Mouse (Mus musculus): ENCODE measurements at regions not wholly inside any gene's neighbourhood (a gene's known extent, or its start where the extent isn't known, plus 50 kb on each side); places are given as distances from the start of the nearest gene placed in this dataset.

DNA sequence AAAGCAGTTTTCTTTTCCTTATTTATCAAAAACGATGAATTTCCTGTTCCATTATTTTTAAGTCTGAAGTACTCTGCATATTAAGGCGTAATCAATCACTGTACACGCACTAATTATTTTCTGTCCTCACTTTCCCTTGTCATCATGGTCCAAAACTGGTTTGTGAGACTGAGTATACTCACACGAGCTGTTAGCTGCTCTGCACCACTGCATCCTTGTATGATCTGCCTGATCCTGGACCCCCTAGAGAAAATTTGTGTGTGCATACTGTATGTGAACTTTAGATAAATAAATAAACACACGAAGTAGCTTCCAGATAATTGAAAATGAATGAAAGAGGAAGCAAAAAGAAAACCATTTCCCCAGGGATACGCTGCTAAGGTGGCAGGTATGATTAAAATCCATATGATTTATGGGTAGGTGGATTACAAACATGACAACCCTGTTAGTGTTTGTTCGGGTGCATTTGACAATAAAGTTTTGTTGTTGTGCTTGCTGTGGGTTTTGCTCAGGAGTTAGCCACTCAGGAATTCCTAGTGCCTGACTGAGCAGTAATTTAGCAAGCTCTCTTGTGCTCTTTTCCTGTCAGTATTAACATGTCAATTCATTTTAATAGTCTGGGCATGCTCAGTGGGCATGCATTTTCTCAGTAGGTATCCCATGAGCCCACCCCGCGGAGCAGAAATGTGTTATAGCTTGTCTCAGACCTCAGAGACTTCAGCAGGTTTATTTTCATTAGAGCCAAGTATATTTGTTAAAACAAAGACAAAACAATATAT lies 666.6 kb upstream of the Zeb2 start:
- H3K9me3 ChIP-seq, result no peaks in the 10 kb centered on the region
- H3K4me1 ChIP-seq, result peaks cover 17% of the 10 kb centered on the region
- H3K4me3 ChIP-seq, result no peak overlapping the region
- H3K27me3 ChIP-seq (replicated peaks; ENCODE audit: low read depth, poor library complexity, severe bottlenecking), result no peaks in the 10 kb centered on the region
- no peak for DNase-seq (ENCODE audit: low spot score)
- 78% methylated on average over 9 of the region's 9 CpGs for WGBS
- H3K27ac ChIP-seq (replicated peaks), result no peak overlapping the region
- H3K36me3 ChIP-seq (replicated peaks), result no peaks in the 10 kb centered on the region

GRCm38 (mm10) chr2:45777466-45777865 lies 660.3 kb upstream of the Zeb2 start:
- 90% methylated on average over 7 of the region's 7 CpGs for WGBS
- no peak for DNase-seq (ENCODE audit: low spot score)
- Histone ChIP-seq H3K36me3 (replicated peaks) (no peaks in the 10 kb centered on the region), H3K27me3 (replicated peaks; ENCODE audit: low read depth, poor library complexity, severe bottlenecking) (no peaks in the 10 kb centered on the region), H3K27ac (replicated peaks) (no peak overlapping the region), H3K4me3 (no peak overlapping the region), H3K4me1 (peaks cover 8% of the 10 kb centered on the region; the same call in 1 of the 2 replicates), H3K9me3 (no peaks in the 10 kb centered on the region)

DNA sequence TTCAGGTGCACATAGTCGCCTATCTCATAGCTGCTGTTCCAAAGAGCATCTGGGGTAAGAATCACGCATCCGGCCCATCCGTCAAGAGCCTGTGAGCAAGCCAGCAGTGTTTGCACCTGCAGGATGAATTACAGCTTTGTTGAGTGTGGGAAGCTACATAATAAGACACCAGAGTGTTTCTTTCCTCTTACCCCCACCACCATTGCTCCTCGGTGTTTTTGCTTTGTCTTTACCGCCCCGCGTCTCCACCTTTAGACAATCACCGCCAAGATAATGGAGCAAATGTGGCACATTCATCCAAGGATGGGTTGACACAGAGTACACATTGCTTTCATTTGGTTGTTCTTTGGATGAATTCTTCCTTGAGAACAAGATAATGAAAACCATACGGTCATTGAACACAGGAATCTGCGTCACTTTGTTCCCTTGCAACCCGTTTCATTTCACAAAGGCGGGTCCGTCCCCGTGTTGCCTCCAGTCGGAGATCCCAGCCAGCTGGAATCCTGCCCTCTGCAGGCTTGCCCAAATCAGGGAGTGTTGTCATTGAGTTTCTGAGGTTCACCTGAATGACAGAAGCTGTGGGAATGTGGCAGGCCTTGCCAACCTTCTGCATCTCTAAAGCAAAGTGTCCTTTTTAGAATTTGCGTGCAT lies 659.4 kb upstream of the Zeb2 start:
- 45% methylated on average over 17 of the region's 17 CpGs for WGBS
- Histone ChIP-seq H3K9me3 (no peaks in the 10 kb centered on the region), H3K36me3 (replicated peaks) (no peaks in the 10 kb centered on the region), H3K27ac (replicated peaks) (peak overlapping the region; percentile 51), H3K4me1 (peaks cover 8% of the 10 kb centered on the region; the same call in 1 of the 2 replicates), H3K4me3 (no peak overlapping the region), H3K27me3 (replicated peaks; ENCODE audit: low read depth, poor library complexity, severe bottlenecking) (no peaks in the 10 kb centered on the region)
- peak; percentile 60 for DNase-seq (ENCODE audit: low spot score)

DNA sequence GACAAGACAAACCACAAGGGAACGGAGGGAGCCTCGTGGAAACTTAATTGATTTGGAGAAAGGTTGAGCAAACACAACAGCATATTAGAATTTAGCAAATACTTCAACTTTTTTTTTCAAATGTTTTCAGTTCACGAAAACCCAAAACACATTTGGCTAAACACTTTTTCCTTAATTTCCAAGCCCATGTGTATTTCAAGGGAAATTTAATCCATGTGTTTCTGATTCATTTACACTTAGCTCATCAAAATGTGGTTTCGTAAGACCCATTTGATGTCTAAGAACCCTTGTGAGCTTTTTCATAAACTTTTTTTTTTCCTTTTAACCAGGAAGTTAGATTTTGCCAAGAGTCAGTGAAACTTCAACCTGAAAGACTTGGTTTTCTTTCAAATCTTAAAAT lies 658.5 kb upstream of the Zeb2 start:
- Histone ChIP-seq H3K27ac (replicated peaks) (no peak overlapping the region), H3K27me3 (replicated peaks; ENCODE audit: low read depth, poor library complexity, severe bottlenecking) (no peaks in the 10 kb centered on the region), H3K4me3 (no peak overlapping the region), H3K36me3 (replicated peaks) (no peaks in the 10 kb centered on the region), H3K4me1 (peaks cover 8% of the 10 kb centered on the region; the same call in 1 of the 2 replicates), H3K9me3 (no peaks in the 10 kb centered on the region)
- no peak for DNase-seq (ENCODE audit: low spot score)
- 74% methylated on average over 4 of the region's 4 CpGs for WGBS

DNA sequence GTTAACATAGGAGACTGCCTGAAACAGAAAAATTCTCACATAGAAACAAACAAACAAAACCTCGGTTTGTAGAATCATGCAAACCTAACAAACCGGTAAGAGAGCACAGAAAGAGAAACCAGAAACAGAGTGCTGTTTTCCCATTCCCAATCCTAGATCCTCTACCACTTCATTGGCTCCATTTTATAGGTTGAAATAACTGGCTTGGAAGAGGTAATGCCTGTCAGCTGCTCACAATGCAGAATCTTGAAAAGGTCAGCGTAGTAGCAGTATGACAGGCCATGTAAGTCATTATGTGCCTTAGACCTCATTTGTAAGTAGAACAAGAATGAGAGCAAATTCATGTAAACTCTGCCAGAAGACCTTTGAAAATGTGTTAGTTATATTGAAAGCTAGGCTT lies 657.2 kb upstream of the Zeb2 start:
- Histone ChIP-seq H3K4me1 (peaks cover 8% of the 10 kb centered on the region; the same call in 1 of the 2 replicates), H3K4me3 (no peak overlapping the region), H3K27me3 (replicated peaks; ENCODE audit: low read depth, poor library complexity, severe bottlenecking) (no peaks in the 10 kb centered on the region), H3K9me3 (no peaks in the 10 kb centered on the region), H3K27ac (replicated peaks) (no peak overlapping the region), H3K36me3 (replicated peaks) (no peaks in the 10 kb centered on the region)
- 81% methylated on average over 3 of the region's 3 CpGs for WGBS
- no peak for DNase-seq (ENCODE audit: low spot score)

- whole genome bisulfite sequencing, result 67% methylated on average over 1 of the region's 1 CpGs
- H3K4me3 ChIP-seq, result no peak overlapping the region
- no peaks in the 10 kb centered on the region for H3K9me3 ChIP-seq
- DNase-seq (ENCODE audit: low spot score), result no peak
- no peaks in the 10 kb centered on the region for H3K36me3 ChIP-seq (replicated peaks)
- H3K27me3 ChIP-seq (replicated peaks; ENCODE audit: low read depth, poor library complexity, severe bottlenecking), result no peaks in the 10 kb centered on the region
- no peak overlapping the region for H3K27ac ChIP-seq (replicated peaks)
- H3K4me1 ChIP-seq, result no peaks in the 10 kb centered on the region
These were observed 640.0 kb upstream of the Zeb2 start for GRCm38 (mm10) chr2:45757176-45757575.

GRCm38 (mm10) chr2:45756395-45756794 lies 639.2 kb upstream of the Zeb2 start:
- no peak for DNase-seq (ENCODE audit: low spot score)
- no peaks in the 10 kb centered on the region for H3K36me3 ChIP-seq (replicated peaks)
- 84% methylated on average over 3 of the region's 3 CpGs for WGBS
- H3K4me3 ChIP-seq, result no peak overlapping the region
- H3K9me3 ChIP-seq, result no peaks in the 10 kb centered on the region
- H3K27ac ChIP-seq (replicated peaks), result no peak overlapping the region
- no peaks in the 10 kb centered on the region for H3K27me3 ChIP-seq (replicated peaks; ENCODE audit: low read depth, poor library complexity, severe bottlenecking)
- H3K4me1 ChIP-seq, result no peaks in the 10 kb centered on the region

- no peak for DNase-seq (ENCODE audit: low spot score)
- WGBS, result 81% methylated on average over 2 of the region's 2 CpGs
- no peaks in the 10 kb centered on the region for H3K9me3 ChIP-seq
- H3K27me3 ChIP-seq (replicated peaks; ENCODE audit: low read depth, poor library complexity, severe bottlenecking), result no peaks in the 10 kb centered on the region
- no peaks in the 10 kb centered on the region for H3K36me3 ChIP-seq (replicated peaks)
- no peak overlapping the region for H3K4me3 ChIP-seq
- H3K27ac ChIP-seq (replicated peaks), result no peak overlapping the region
- H3K4me1 ChIP-seq, result no peaks in the 10 kb centered on the region
These were observed 634.6 kb upstream of the Zeb2 start for GRCm38 (mm10) chr2:45751746-45752145.

DNA sequence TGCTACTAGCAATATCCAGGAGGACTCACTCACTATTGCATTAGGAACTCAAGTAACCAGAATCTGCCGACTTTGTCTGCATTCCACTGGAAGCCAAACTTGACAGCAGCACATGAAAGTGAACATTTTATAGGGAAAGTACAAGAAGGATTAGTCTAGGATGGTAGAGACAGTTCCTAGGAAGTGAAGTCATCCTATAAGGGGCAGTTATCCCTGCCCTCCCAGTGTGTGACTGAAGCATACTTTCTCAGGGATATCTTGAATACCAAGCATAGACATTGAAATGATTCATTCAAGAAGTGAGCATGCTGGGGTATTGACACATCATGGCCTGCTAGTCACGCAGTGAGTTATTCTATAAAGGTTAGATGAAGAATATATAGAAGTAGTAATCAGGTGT lies 632.2 kb upstream of the Zeb2 start:
- no peak for DNase-seq (ENCODE audit: low spot score)
- H3K9me3 ChIP-seq, result no peaks in the 10 kb centered on the region
- H3K27ac ChIP-seq (replicated peaks), result no peak overlapping the region
- no peaks in the 10 kb centered on the region for H3K36me3 ChIP-seq (replicated peaks)
- H3K4me1 ChIP-seq, result no peaks in the 10 kb centered on the region
- 89% methylated on average over 2 of the region's 2 CpGs for WGBS
- no peaks in the 10 kb centered on the region for H3K27me3 ChIP-seq (replicated peaks; ENCODE audit: low read depth, poor library complexity, severe bottlenecking)
- H3K4me3 ChIP-seq, result no peak overlapping the region

DNA sequence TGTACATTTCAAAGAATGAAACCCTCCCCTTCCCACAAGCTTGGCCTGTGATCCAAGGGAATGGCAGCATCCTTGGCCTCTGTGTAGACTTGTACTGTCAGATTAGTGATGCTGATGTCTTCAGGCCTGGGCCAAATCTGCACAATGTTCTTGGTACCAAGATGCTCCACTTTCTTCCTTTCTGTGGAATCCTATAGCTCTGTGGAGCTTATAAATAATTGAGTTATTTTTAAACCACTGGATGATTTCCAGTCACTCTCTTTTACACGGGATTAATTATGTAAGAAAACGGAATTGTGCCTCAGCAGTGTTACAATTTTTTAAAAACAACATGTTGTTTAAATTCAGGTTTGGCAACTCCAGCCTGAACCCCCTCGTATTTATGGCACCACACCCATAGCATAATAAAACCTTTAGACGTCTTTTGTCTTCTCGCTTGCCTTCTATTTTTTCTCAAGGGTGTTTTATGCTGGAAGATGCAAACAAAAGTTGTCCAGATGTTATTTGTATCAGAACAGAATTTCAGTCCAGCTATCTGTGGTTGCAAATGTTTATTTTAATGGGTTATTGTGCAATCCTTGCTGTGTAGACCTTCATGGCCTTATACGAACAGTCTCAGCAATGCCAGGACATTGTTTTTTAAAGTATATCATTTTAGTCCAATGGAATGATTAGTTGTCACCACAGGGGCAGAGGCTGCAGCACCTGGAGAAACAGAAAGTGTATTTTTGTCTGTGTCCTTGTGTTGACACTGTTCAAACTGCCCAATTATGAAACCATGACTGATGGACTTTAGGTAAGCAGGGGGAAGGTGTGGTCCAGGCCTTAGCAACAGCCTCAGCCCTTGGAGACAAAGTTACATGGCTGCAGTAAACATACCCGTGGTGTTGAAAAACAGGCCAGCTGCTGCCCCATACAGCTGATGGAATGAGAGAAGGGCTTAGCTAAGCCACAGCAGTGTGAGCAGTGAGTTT lies 630.4 kb upstream of the Zeb2 start:
- H3K9me3 ChIP-seq, result no peaks in the 10 kb centered on the region
- 80% methylated on average over 7 of the region's 7 CpGs for WGBS
- no peaks in the 10 kb centered on the region for H3K4me1 ChIP-seq
- DNase-seq (ENCODE audit: low spot score), result no peak
- no peaks in the 10 kb centered on the region for H3K36me3 ChIP-seq (replicated peaks)
- H3K27me3 ChIP-seq (replicated peaks; ENCODE audit: low read depth, poor library complexity, severe bottlenecking), result no peaks in the 10 kb centered on the region
- no peak overlapping the region for H3K27ac ChIP-seq (replicated peaks)
- no peak overlapping the region for H3K4me3 ChIP-seq

DNA sequence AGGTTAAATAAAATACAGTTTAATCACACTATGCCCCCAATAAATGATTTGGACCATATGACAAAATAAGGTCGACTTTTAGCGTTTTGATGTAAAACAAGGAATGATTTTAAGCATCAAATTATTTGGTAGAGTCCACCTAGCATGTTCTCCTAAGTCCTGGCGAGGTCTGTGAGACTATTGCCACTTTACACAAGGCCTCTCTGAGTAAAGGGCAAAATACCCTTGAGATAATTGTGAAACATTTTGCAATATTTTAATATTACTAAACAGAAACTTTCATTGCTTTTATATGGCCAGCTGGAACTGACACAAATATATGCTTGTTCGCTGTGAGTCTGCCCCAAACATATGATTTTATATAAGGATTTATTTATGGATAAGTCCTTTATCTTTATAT lies 629.4 kb upstream of the Zeb2 start:
- H3K27ac ChIP-seq (replicated peaks), result no peak overlapping the region
- H3K27me3 ChIP-seq (replicated peaks; ENCODE audit: low read depth, poor library complexity, severe bottlenecking), result no peaks in the 10 kb centered on the region
- no peak overlapping the region for H3K4me3 ChIP-seq
- 86% methylated on average over 4 of the region's 4 CpGs for WGBS
- DNase-seq (ENCODE audit: low spot score), result no peak
- H3K36me3 ChIP-seq (replicated peaks), result no peaks in the 10 kb centered on the region
- no peaks in the 10 kb centered on the region for H3K4me1 ChIP-seq
- no peaks in the 10 kb centered on the region for H3K9me3 ChIP-seq

- no peak for DNase-seq (ENCODE audit: low spot score)
- H3K4me3 ChIP-seq, result no peak overlapping the region
- H3K36me3 ChIP-seq (replicated peaks), result no peaks in the 10 kb centered on the region
- 64% methylated on average over 2 of the region's 2 CpGs for WGBS
- no peaks in the 10 kb centered on the region for H3K27me3 ChIP-seq (replicated peaks; ENCODE audit: low read depth, poor library complexity, severe bottlenecking)
- no peaks in the 10 kb centered on the region for H3K4me1 ChIP-seq
- H3K9me3 ChIP-seq, result no peaks in the 10 kb centered on the region
- no peak overlapping the region for H3K27ac ChIP-seq (replicated peaks)
These were observed 619.1 kb upstream of the Zeb2 start for GRCm38 (mm10) chr2:45736278-45736677.

Data from embryonic facial prominence, embryonic 10.5 days (tissue).